Mouse (Mus musculus) olfactory bulb, adult 2 months (tissue): Measurements from ENCODE around the gene Igfbp5.

Experiments
- CTCF ChIP-seq: fragments of 200-500 bp; IDR thresholded peaks from 2 replicates; pipeline ENCODE4 v1.5.1; 2012; ENCODE audit warnings: low read depth, mild to moderate bottlenecking, low read length, moderate library complexity; ENCODE audit not compliant: insufficient read depth
- POLR2A ChIP-seq: fragments of 200-500 bp; IDR thresholded peaks from 2 replicates; pipeline ENCODE4 v1.6.1; 2012; ENCODE audit warnings: mild to moderate bottlenecking, low read depth, low read length, moderate library complexity; ENCODE audit not compliant: insufficient read depth

DNA sequence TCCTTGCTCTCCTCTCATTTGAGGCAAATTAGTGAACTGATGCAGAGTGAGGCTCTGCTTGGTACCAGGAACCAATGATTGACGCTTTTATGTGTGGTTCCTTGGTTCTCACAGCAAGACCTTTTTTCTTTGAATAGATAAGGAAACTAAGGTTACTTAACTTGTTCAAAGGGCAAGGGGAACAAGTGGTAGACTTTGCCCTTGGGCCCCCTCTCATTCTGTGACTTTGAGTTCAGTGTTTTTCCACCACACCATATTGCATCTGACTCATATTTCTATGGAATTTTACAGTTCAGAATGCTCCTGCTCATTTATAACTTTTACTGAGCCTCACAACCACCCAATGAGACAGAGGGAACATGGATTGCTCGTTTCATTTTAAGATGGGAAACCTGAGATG, 21.1 kb upstream of the Igfbp5 start:
- TF ChIP-seq CTCF = no peak
- no peak for TF ChIP-seq POLR2A
